Comparison of ENCODE assay signal across 14 mouse cellular contexts in genomic region chr13:35880555-35881046, GRCm38 (mm10). TPM values are rescaled to one million over a fixed set of nuclear protein-coding genes. Genes with fewer than 3 reads are reported as not detected.
A peak's percentile ranks its signal among the peaks of the same experiment; 100 is the strongest.
DNase-seq lines count a peak whose midpoint lies in the region; ATAC-seq lines count a peak whose summit lies in the region.
"Had no signal": no experiment of that assay in that cellular context is flagged by ENCODE, and none has a peak within 500 bp of the region (broad histone marks: within the 10 kb centered on the region; RNA-seq: fewer than 3 reads in every experiment).

No protein-coding gene starts in this region.

- no peak overlapping the region for H3K9ac ChIP-seq in hindbrain, embryonic 14.5 days
- H3K9ac ChIP-seq in hindbrain, embryonic 12.5 days: no peak overlapping the region
- no peak overlapping the region for H3K9ac ChIP-seq in midbrain, embryonic 15.5 days
- H3K9ac ChIP-seq: heart, embryonic 13.5 days; limb, embryonic 15.5 days had no signal

- H3K27me3 ChIP-seq in hindbrain, embryonic 14.5 days (ENCODE audit: control insufficient read depth, insufficient read depth, low read length): no peaks in the 10 kb centered on the region
- H3K27me3 ChIP-seq in hindbrain, embryonic 12.5 days: no peaks in the 10 kb centered on the region
- H3K27me3 ChIP-seq in midbrain, embryonic 15.5 days (replicated peaks): no peaks in the 10 kb centered on the region
- H3K27me3 ChIP-seq: heart, embryonic 13.5 days; limb, embryonic 15.5 days had no signal

- no peaks in the 10 kb centered on the region for H3K9me3 ChIP-seq in hindbrain, embryonic 14.5 days (ENCODE audit: control insufficient read depth, low read length)
- no peaks in the 10 kb centered on the region for H3K9me3 ChIP-seq in hindbrain, embryonic 12.5 days (replicated peaks)
- no peaks in the 10 kb centered on the region for H3K9me3 ChIP-seq in midbrain, embryonic 15.5 days
- H3K9me3 ChIP-seq: heart, embryonic 13.5 days; limb, embryonic 15.5 days had no signal

- H3K36me3 ChIP-seq in hindbrain, embryonic 14.5 days (replicated peaks; ENCODE audit: control insufficient read depth, insufficient read depth): no peaks in the 10 kb centered on the region
- no peaks in the 10 kb centered on the region for H3K36me3 ChIP-seq in hindbrain, embryonic 12.5 days
- H3K36me3 ChIP-seq in midbrain, embryonic 15.5 days (replicated peaks): no peaks in the 10 kb centered on the region
- H3K36me3 ChIP-seq: heart, embryonic 13.5 days; limb, embryonic 15.5 days had no signal

- no peak overlapping the region for H3K4me3 ChIP-seq in hindbrain, embryonic 14.5 days (replicated peaks; ENCODE audit: low read length)
- H3K4me3 ChIP-seq in hindbrain, embryonic 12.5 days: no peak overlapping the region
- no peak overlapping the region for H3K4me3 ChIP-seq in midbrain, embryonic 15.5 days
- H3K4me3 ChIP-seq: heart, embryonic 13.5 days; limb, embryonic 15.5 days had no signal

- 64% methylated on average over 6 of the region's 6 CpGs for WGBS in hindbrain, embryonic 14.5 days
- 74% methylated on average over 6 of the region's 6 CpGs for WGBS in hindbrain, embryonic 12.5 days
- 53% methylated on average over 6 of the region's 6 CpGs for WGBS in midbrain, embryonic 15.5 days

- H3K4me2 ChIP-seq in hindbrain, embryonic 14.5 days (replicated peaks): no peak overlapping the region
- H3K4me2 ChIP-seq in hindbrain, embryonic 12.5 days (replicated peaks): no peak overlapping the region
- H3K4me2 ChIP-seq in midbrain, embryonic 15.5 days: no peak overlapping the region
- H3K4me2 ChIP-seq: heart, embryonic 13.5 days; limb, embryonic 15.5 days had no signal

- intact Hi-C loops in heart, postnatal 36 days (cut with DNase I): no loop called here

- DNase-seq in hindbrain, embryonic 14.5 days (ENCODE audit: low spot score): no peak
- DNase-seq in lung, postnatal 10 days: peak; percentile 9
- no peak for DNase-seq in lung, adult 18-20 months
- peak; percentile 59 to 71 for DNase-seq in kidney, adult 8-10 months
- no peak for DNase-seq in heart, postnatal 36 days
- DNase-seq: cerebellum, adult 11-12 months; gastrocnemius, postnatal 25 days; thymus, postnatal 4 days had no signal

- peak; percentile 78; the same call in 1 of the 2 replicates for ATAC-seq in hindbrain, embryonic 14.5 days (ENCODE audit: low FRiP score)
- ATAC-seq in hindbrain, embryonic 12.5 days (ENCODE audit: low FRiP score): no peak; the same call in 1 of the 2 replicates
- ATAC-seq in midbrain, embryonic 15.5 days (replicated peaks): peak; percentile 67; the same call in 1 of the 2 replicates
- ATAC-seq: activated CD4-positive, CD25-positive, alpha-beta regulatory T cell, adult 4 months; CD4-positive, CD25-positive, alpha-beta regulatory T cell, adult 4 months had no signal

- no peaks in the 10 kb centered on the region for H3K4me1 ChIP-seq in hindbrain, embryonic 14.5 days (replicated peaks; ENCODE audit: control insufficient read depth, insufficient read depth, low read length)
- H3K4me1 ChIP-seq in hindbrain, embryonic 12.5 days: no peaks in the 10 kb centered on the region
- no peaks in the 10 kb centered on the region for H3K4me1 ChIP-seq in midbrain, embryonic 15.5 days

- H3K27ac ChIP-seq in hindbrain, embryonic 14.5 days: no peak overlapping the region; the same call in 1 of the 2 replicates
- H3K27ac ChIP-seq in hindbrain, embryonic 12.5 days: no peak overlapping the region
- no peak overlapping the region; the same call in 1 of the 2 replicates for H3K27ac ChIP-seq in midbrain, embryonic 15.5 days
- H3K27ac ChIP-seq: heart, embryonic 13.5 days; limb, embryonic 15.5 days had no signal

RNA-seq across cellular contexts. Expression of gene Rpp40, which starts 25.6 kb away (rescaled TPM):
- 7.3 and 8.3 TPM in 2 replicates for polyA plus RNA-seq in hindbrain, embryonic 14.5 days (2014; fragmentation: Nextera tagmentation; extraction: Ambion mirVana)
- polyA plus RNA-seq in hindbrain, embryonic 12.5 days (2016; fragmentation: Nextera tagmentation; extraction: Ambion mirVana): 14.7 and 14.9 TPM in 2 replicates
- 6.0 and 7.5 TPM in 2 replicates for polyA plus RNA-seq in midbrain, embryonic 15.5 days (2015; fragmentation: Nextera tagmentation; extraction: Ambion mirVana)
- total RNA-seq in heart, postnatal 36 days (2021): 1 to 10 TPM; 5.5 to 7.0 TPM

Comparison
In these comparisons a context has a peak if more than half of its experiments do, and no peak if none do; other contexts are left out.
1. DNase-seq: peak in lung, postnatal 10 days (single experiment) and kidney, adult 8-10 months (2 of 2); none in hindbrain, embryonic 14.5 days (single experiment), lung, adult 18-20 months (0 of 2) and heart, postnatal 36 days (0 of 2).